Mouse (Mus musculus) heart, embryonic 12.5 days (tissue): ENCODE results near the gene Pnpt1. TPM values are rescaled to one million over a fixed set of nuclear protein-coding genes. Genes with fewer than 3 reads are reported as not detected.

Source experiments
- ATAC-seq: fragments of 200-750 bp; cut with Nextera tagmentation; 2 replicates; pipeline ENCODE4 v1.8.0; 2017; ENCODE audit warnings: moderate TSS enrichment, moderate library complexity; ENCODE audit not compliant: insufficient number of reproducible peaks, low FRiP score
- H3K27ac ChIP-seq: fragments of 300-500 bp; sonication (generic); 2 replicates; pipeline ENCODE4 v1.5.1; 2016; ENCODE audit warnings: mild to moderate bottlenecking, moderate library complexity; ENCODE audit not compliant: poor library complexity, severe bottlenecking
- H3K27me3 ChIP-seq: fragments of 300-500 bp; sonication (generic); replicated peaks from 2 replicates; pipeline ENCODE4 v1.6.1; 2016; ENCODE audit warnings: mild to moderate bottlenecking, moderate library complexity
- H3K36me3 ChIP-seq: fragments of 300-500 bp; sonication (generic); 2 replicates; pipeline ENCODE4 v1.6.1; 2016; ENCODE audit warnings: mild to moderate bottlenecking, moderate library complexity
- H3K4me1 ChIP-seq: fragments of 300-500 bp; sonication (generic); replicated peaks from 2 replicates; pipeline ENCODE4 v1.6.1; 2016; ENCODE audit warnings: mild to moderate bottlenecking
- H3K4me2 ChIP-seq: fragments of 300-500 bp; sonication (generic); 2 replicates; pipeline ENCODE4 v1.6.1; 2016; ENCODE audit warnings: mild to moderate bottlenecking, moderate library complexity
- H3K4me3 ChIP-seq: fragments of 300-500 bp; sonication (generic); 2 replicates; pipeline ENCODE4 v1.5.1; 2016; ENCODE audit warnings: mild to moderate bottlenecking
- H3K9ac ChIP-seq: fragments of 300-500 bp; sonication (generic); 2 replicates; pipeline ENCODE4 v1.6.1; 2016; ENCODE audit warnings: mild to moderate bottlenecking, moderate library complexity
- H3K9me3 ChIP-seq: fragments of 300-500 bp; sonication (generic); replicated peaks from 2 replicates; pipeline ENCODE4 v1.6.1; 2016; ENCODE audit warnings: mild to moderate bottlenecking, moderate library complexity
- WGBS: fragments of 180-500 bp; shearing (Covaris S2); methylation state at CpG from one replicate; pipeline ENCODE4 v1.1.7; 2016; 5-methylcytosine and 5-hydroxymethylcytosine counted together
- polyA plus RNA-seq: library from polyadenylated mRNA; unstranded; fragments of >200 nt; fragmentation: Nextera tagmentation; extraction: Ambion mirVana; gene quantifications from 2 replicates; pipeline ENCODE4 v1.2.1, GENCODE M21; 2016

The Pnpt1 gene
- polyA plus RNA-seq, 1 experiment from 2014 or later: 48.2 TPM

- H3K4me2 ChIP-seq: peak overlapping the region; percentile 78
- 5% methylated on average over 13 of the region's 13 CpGs for WGBS
- peak overlapping the region; percentile 95 for H3K9ac ChIP-seq
- ATAC-seq: no peak; the same call in 1 of the 2 replicates
- H3K4me1 ChIP-seq: peaks cover 8% of the 10 kb centered on the region
- peaks cover 5% of the 10 kb centered on the region; the same call in 1 of the 2 replicates for H3K36me3 ChIP-seq
- H3K9me3 ChIP-seq: no peaks in the 10 kb centered on the region
- peak overlapping the region; percentile 94 for H3K4me3 ChIP-seq
- no peaks in the 10 kb centered on the region for H3K27me3 ChIP-seq
- peak overlapping the region; percentile 93 for H3K27ac ChIP-seq
These were observed 43.3 kb downstream of the Pnpt1 start for GRCm38 (mm10) chr11:29173706-29174436.

DNA sequence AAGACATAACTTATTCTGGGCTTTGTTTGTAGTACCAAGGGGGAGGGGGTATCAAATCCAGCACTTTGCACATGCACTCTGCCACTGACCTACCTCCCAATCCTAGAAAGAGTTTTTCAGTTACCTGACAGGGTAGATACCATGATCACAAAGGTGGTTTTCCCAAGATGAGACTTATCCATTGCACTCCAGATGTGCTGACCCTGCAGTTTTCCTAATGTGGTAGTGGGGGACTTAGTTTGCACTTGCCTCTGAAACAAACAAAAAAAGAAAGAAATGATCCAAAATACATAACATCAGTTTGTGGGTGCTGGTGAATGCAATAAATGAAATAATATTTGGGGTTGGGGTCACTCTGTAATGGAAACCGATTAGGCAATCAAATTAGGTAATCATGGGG, 48.8 kb downstream of the Pnpt1 start:
- H3K9me3 ChIP-seq: no peaks in the 10 kb centered on the region
- WGBS: 96% methylated on average over 1 of the region's 1 CpGs
- H3K4me2 ChIP-seq: no peak overlapping the region
- no peak overlapping the region for H3K27ac ChIP-seq
- peaks cover 16% of the 10 kb centered on the region for H3K36me3 ChIP-seq
- no peaks in the 10 kb centered on the region for H3K27me3 ChIP-seq
- no peak overlapping the region for H3K4me3 ChIP-seq
- no peak overlapping the region for H3K9ac ChIP-seq
- no peak for ATAC-seq
- H3K4me1 ChIP-seq: peaks cover 9% of the 10 kb centered on the region

GRCm38 (mm10) chr11:29180657-29181056, 50.1 kb downstream of the Pnpt1 start:
- H3K9ac ChIP-seq: no peak overlapping the region
- no peaks in the 10 kb centered on the region for H3K27me3 ChIP-seq
- WGBS: 85% methylated on average over 3 of the region's 3 CpGs

DNA sequence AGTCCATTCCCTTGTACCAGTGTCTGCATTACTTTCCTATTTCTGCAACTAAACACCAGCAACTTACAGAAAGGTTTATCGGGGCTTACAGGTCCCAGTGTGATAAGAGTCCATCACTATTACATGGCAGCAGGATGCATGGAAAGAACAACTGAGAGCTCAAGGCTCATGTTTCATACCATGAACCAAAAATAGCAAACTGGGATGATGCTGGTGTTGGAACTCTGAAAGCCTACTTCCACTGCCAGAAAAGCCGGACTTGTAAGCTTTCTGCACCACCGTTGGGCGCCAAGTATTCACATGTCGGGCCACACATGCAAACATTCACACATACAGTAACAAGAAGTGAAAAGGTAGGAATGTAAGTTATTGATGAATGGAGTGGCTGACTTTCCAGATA, 51.2 kb downstream of the Pnpt1 start:
- Histone ChIP-seq H3K4me2 (0 out of 2 replicates have a peak overlapping the region, but pooled peaks have one; percentile 4), H3K36me3 (peaks cover 39% of the 10 kb centered on the region), H3K9ac (no peak overlapping the region), H3K9me3 (no peaks in the 10 kb centered on the region), H3K4me1 (peaks cover 9% of the 10 kb centered on the region), H3K27me3 (no peaks in the 10 kb centered on the region), H3K4me3 (no peak overlapping the region), H3K27ac (peak overlapping the region; percentile 54; the same call in 1 of the 2 replicates)
- WGBS: 59% methylated on average over 5 of the region's 5 CpGs
- ATAC-seq: no peak

More at GRCm38 (mm10) chr11:29180657-29181056, 50.1 kb downstream of the Pnpt1 start:
- no peak overlapping the region for H3K4me3 ChIP-seq
- no peak overlapping the region for H3K27ac ChIP-seq
- H3K36me3 ChIP-seq: peaks cover 28% of the 10 kb centered on the region
- ATAC-seq: no peak
- H3K4me2 ChIP-seq: no peak overlapping the region
- H3K9me3 ChIP-seq: no peaks in the 10 kb centered on the region
- H3K4me1 ChIP-seq: peaks cover 9% of the 10 kb centered on the region

DNA sequence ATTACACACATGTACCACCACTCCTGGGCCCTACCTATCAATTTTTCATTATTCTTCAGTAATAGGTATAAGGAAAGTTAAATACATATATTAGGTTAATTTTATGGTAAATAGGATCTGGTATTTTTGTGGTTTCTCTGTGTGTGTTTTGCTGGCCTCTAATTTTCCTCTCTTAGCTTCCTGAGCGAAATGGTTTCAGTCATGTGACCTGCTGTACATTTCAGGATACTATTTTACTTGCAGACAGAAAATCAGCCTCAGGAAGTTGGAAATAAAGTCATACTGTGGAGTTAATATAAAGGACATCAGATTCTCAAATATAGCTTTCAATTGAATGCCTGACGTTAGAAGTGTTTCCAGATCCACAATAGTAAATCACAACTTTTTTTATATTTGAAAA, 58.4 kb downstream of the Pnpt1 start:
- Histone ChIP-seq H3K4me2 (no peak overlapping the region), H3K4me1 (no peaks in the 10 kb centered on the region), H3K27me3 (no peaks in the 10 kb centered on the region), H3K9ac (no peak overlapping the region), H3K9me3 (no peaks in the 10 kb centered on the region), H3K27ac (no peak overlapping the region), H3K4me3 (no peak overlapping the region), H3K36me3 (peaks cover 40% of the 10 kb centered on the region)
- ATAC-seq: no peak
- WGBS: 86% methylated on average over 2 of the region's 2 CpGs

GRCm38 (mm10) chr11:29203653-29204052, 73.1 kb downstream of the Pnpt1 start:
- H3K36me3 ChIP-seq: peaks cover 29% of the 10 kb centered on the region
- no peaks in the 10 kb centered on the region for H3K27me3 ChIP-seq
- no peak overlapping the region for H3K27ac ChIP-seq
- H3K9ac ChIP-seq: no peak overlapping the region
- H3K4me2 ChIP-seq: no peak overlapping the region
- ATAC-seq: no peak
- 84% methylated on average over 5 of the region's 5 CpGs for WGBS
- no peaks in the 10 kb centered on the region for H3K4me1 ChIP-seq
- no peaks in the 10 kb centered on the region for H3K9me3 ChIP-seq
- no peak overlapping the region for H3K4me3 ChIP-seq

GRCm38 (mm10) chr11:29209774-29210173, 79.2 kb downstream of the Pnpt1 start:
- H3K4me3 ChIP-seq: no peak overlapping the region
- WGBS: 87% methylated on average over 2 of the region's 2 CpGs
- no peak for ATAC-seq
- H3K4me2 ChIP-seq: no peak overlapping the region
- no peaks in the 10 kb centered on the region for H3K27me3 ChIP-seq
- peaks cover 28% of the 10 kb centered on the region for H3K36me3 ChIP-seq
- H3K27ac ChIP-seq: no peak overlapping the region
- H3K9me3 ChIP-seq: no peaks in the 10 kb centered on the region
- H3K4me1 ChIP-seq: no peaks in the 10 kb centered on the region
- H3K9ac ChIP-seq: no peak overlapping the region

Other genes starting within 250 kb of the Pnpt1 start
- gene Ppp4r3b, start 42.1 kb downstream of the Pnpt1 start, polyA plus RNA-seq: 47.8 and 49.1 TPM in 2 replicates
- gene Cfap36, start 116.7 kb downstream of the Pnpt1 start, polyA plus RNA-seq: 52.7 and 53.1 TPM in 2 replicates
- gene Ccdc88a, start 242.9 kb downstream of the Pnpt1 start, polyA plus RNA-seq: 31.4 and 32.0 TPM in 2 replicates